Mouse (Mus musculus) myocyte (in vitro differentiated cells): ENCODE results near the gene Ccdc136. TPM values are rescaled to one million over a fixed set of nuclear protein-coding genes. Genes with fewer than 3 reads are reported as not detected.
A peak's percentile ranks its signal among the peaks of the same experiment; 100 is the strongest.

Experiments
- H3K27me3 ChIP-seq: one replicate; pipeline ENCODE4 v1.6.1; 2011; ENCODE audit not compliant: control insufficient read depth, insufficient read depth, insufficient read length
- H3K36me3 ChIP-seq: one replicate; pipeline ENCODE4 v1.6.1; 2011; ENCODE audit not compliant: control insufficient read depth, insufficient read depth
- H3K4me2 ChIP-seq: one replicate; pipeline ENCODE4 v1.6.1; 2011; ENCODE audit warnings: low read depth, control low read depth
- H3K4me3 ChIP-seq: one replicate; pipeline ENCODE4 v1.5.1; 2011; ENCODE audit warnings: mild to moderate bottlenecking, control low read depth, moderate library complexity
- H3K79me2 ChIP-seq: one replicate; pipeline ENCODE4 v1.6.1; 2011; ENCODE audit not compliant: control insufficient read depth, insufficient read depth
- H3ac ChIP-seq: one replicate; pipeline ENCODE4 v1.6.1; 2011; ENCODE audit not compliant: control insufficient read depth, insufficient read length
- CEBPB ChIP-seq: IDR thresholded peaks from 2 replicates; pipeline ENCODE4 v1.6.1; 2011; ENCODE audit warnings: mild to moderate bottlenecking, moderate library complexity; ENCODE audit not compliant: poor library complexity, insufficient read depth, severe bottlenecking
- E2F4 ChIP-seq: IDR thresholded peaks from one replicate; pipeline ENCODE4 v1.6.1; 2011; ENCODE audit warnings: mild to moderate bottlenecking, control low read depth, moderate library complexity; ENCODE audit not compliant: insufficient read depth
- MAX ChIP-seq: IDR thresholded peaks from one replicate; pipeline ENCODE4 v1.6.1; 2011; ENCODE audit warnings: low read depth, mild to moderate bottlenecking, control low read depth
- MYOD1 ChIP-seq, 3 experiments: IDR thresholded peaks; one replicate each; pipeline ENCODE4 v1.6.1; 2011; ENCODE audit warnings: control low read depth in 2 of 3, low read depth in 2 of 3, mild to moderate bottlenecking in 2 of 3, moderate library complexity in 1 of 3; ENCODE audit not compliant: insufficient read length in 2 of 3, control insufficient read depth in 1 of 3
- MYOG ChIP-seq, 3 experiments: IDR thresholded peaks; one replicate each; pipeline ENCODE4 v1.6.1; 2011; ENCODE audit warnings: control low read depth in 2 of 3, low read depth in 2 of 3, mild to moderate bottlenecking in 2 of 3; ENCODE audit not compliant: insufficient read length in 2 of 3, control insufficient read depth in 1 of 3, insufficient read depth in 1 of 3
- POLR2A ChIP-seq: IDR thresholded peaks from one replicate; pipeline ENCODE4 v1.6.1; 2011; ENCODE audit warnings: low read depth, mild to moderate bottlenecking, control low read depth, moderate library complexity; ENCODE audit not compliant: insufficient read length
- POLR2AphosphoS2 ChIP-seq: IDR thresholded peaks from one replicate; pipeline ENCODE4 v1.6.1; 2011; ENCODE audit warnings: low read depth, control low read depth; ENCODE audit not compliant: insufficient read length
- REST ChIP-seq: IDR thresholded peaks from one replicate; pipeline ENCODE4 v1.6.1; 2011; ENCODE audit warnings: mild to moderate bottlenecking, control low read depth, moderate library complexity; ENCODE audit not compliant: insufficient read depth, insufficient read length
- SRF ChIP-seq: IDR thresholded peaks from one replicate; pipeline ENCODE4 v1.6.1; 2011; ENCODE audit warnings: low read depth; ENCODE audit not compliant: control insufficient read depth, insufficient read length
- TCF12 ChIP-seq: IDR thresholded peaks from one replicate; pipeline ENCODE4 v1.6.1; 2011; ENCODE audit warnings: mild to moderate bottlenecking, control low read depth; ENCODE audit not compliant: poor library complexity, insufficient read depth, severe bottlenecking
- TCF3 ChIP-seq: IDR thresholded peaks from one replicate; pipeline ENCODE4 v1.6.1; 2011; ENCODE audit warnings: low read depth, control low read depth; ENCODE audit not compliant: insufficient read length
- USF1 ChIP-seq: IDR thresholded peaks from one replicate; pipeline ENCODE4 v1.6.1; 2011; ENCODE audit warnings: low read depth, mild to moderate bottlenecking, control low read depth, moderate library complexity
- polyA plus RNA-seq: library from polyadenylated mRNA; unstranded; fragments of >200 nt; fragmentation: generic; extraction: Trizol; gene quantifications from one replicate; pipeline ENCODE4 v1.2.1, GENCODE M21; 2012; ENCODE audit warnings: missing spikeins

Ccdc136 gene
- polyA plus RNA-seq, 1 experiment: 16.7 TPM

DNA sequence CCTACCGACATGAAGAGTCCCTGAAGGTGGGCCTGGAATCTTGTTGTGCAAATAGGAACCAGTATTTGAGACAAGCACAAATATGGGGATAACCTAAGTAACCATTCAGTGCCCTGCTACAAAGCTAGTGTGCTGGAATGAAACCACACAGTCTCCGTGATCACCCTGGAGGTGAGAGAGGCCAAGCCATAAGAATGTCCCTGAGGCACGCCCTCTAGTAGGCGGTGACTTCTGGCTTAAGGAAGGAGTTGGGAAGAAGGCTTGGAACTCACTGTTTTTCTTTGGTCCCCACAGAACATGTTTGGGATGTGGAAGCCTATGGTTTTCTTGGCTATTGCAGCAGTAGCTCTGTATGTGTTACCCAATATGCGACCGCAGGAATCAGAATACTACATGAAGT lies 30.2 kb downstream of the Ccdc136 start:
- Histone ChIP-seq H3K4me3 (no peak overlapping the region), H3K79me2 (no peaks in the 10 kb centered on the region), H3ac (no peak overlapping the region), H3K36me3 (no peaks in the 10 kb centered on the region), H3K27me3 (no peaks in the 10 kb centered on the region), H3K4me2 (no peak overlapping the region)
- no peak for TF ChIP-seq MAX
- no peak for TF ChIP-seq CEBPB
- no peak for TF ChIP-seq E2F4

GRCm38 (mm10) chr6:29428171-29428570 lies 32.1 kb downstream of the Ccdc136 start:
- Histone ChIP-seq H3K4me3 (no peak overlapping the region), H3ac (no peak overlapping the region), H3K79me2 (peaks cover under 1% of the 10 kb centered on the region), H3K4me2 (no peak overlapping the region), H3K36me3 (no peaks in the 10 kb centered on the region), H3K27me3 (no peaks in the 10 kb centered on the region)
- TF ChIP-seq SRF: no peak

DNA sequence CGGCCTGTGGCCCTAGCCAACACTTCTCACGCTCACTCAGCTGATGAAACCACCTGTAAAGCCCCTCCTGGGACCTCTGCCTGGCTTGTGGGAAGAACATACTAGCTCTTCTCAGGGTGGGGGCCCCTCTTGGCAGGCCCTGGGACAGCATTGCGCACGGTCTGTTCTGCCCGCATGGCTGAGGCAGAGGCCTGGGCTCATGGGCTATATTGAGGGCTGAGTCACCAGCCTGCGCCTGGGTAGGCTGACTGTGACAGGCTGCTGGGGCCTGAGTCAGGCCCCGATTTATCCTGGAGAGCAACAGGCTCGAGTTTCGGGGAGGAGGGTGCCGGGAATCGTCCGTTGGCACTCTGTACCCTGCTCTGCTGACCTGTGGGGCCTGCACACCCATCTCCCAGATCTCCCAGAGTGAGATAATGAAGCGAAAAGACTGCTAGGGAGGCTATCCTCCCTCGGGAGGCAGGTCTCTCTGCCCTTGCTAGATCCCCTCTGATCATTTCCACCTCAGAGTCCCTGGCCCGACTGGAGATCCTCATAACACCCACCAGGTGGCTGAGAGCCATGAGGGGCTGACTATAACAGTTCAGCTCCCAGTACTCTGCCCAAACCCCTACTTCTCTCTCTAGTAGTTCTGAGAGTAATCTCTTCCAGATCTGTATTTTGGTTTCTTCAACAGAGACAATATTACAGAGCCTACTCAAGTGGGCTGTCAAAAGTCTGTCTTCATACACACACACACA lies 34.7 kb downstream of the Ccdc136 start:
- H3K4me2 ChIP-seq: peak overlapping the region; percentile 86

DNA sequence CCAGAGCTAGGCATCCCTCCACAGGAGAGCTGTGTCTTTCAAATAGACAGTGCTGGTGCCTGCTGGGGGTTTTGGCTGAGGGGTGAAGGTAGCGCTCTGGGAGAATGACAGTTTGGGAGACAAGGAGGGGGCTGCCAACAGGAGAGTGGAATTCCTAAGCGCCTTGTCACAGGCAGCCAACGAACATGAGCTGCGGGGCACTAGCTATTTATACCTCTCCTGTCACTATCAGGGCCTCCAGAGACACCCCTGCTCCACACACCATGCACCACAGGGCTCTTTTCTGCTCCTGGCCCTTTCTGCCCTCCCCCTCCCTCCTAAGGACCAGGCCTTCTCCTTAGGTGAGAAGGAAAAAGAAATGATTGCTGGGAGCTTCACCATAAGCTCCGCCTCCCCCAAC lies 35.4 kb downstream of the Ccdc136 start:
- Histone ChIP-seq H3ac (no peak overlapping the region), H3K4me2 (peak overlapping the region; percentile 86), H3K36me3 (no peaks in the 10 kb centered on the region), H3K27me3 (no peaks in the 10 kb centered on the region), H3K4me3 (peak overlapping the region; percentile 100), H3K79me2 (peaks cover 27% of the 10 kb centered on the region)
- no peak for TF ChIP-seq MYOG (IDR thresholded peaks at IDR 0.05; ENCODE audit: control insufficient read depth in 1 of 3, insufficient read depth in 1 of 3, insufficient read length in 2 of 3, low read depth in 2 of 3)
- TF ChIP-seq CEBPB: no peak
- TF ChIP-seq POLR2A: peak; percentile 19

More for the DNA sequence above, 34.7 kb downstream of the Ccdc136 start:
- Histone ChIP-seq H3ac (no peak overlapping the region), H3K27me3 (no peaks in the 10 kb centered on the region), H3K36me3 (no peaks in the 10 kb centered on the region), H3K4me3 (peak overlapping the region; percentile 100), H3K79me2 (peaks cover 25% of the 10 kb centered on the region)
- TF ChIP-seq SRF (no peak), MYOG (IDR thresholded peaks at IDR 0.05; ENCODE audit: control insufficient read depth in 1 of 3, insufficient read depth in 1 of 3, insufficient read length in 2 of 3, low read depth in 2 of 3) (peak; percentile 16 to 78 (median 36)), POLR2AphosphoS2 (peak; percentile 59), REST (no peak), CEBPB (peak; percentile 87; the same call in 1 of the 2 replicates), MAX (no peak), E2F4 (peak; percentile 7), MYOD1 (IDR thresholded peaks at IDR 0.05; ENCODE audit: control insufficient read depth in 1 of 3, insufficient read length in 2 of 3, low read depth in 2 of 3) (peak in 1 of 3 experiments; percentile 25), POLR2A (no peak), TCF12 (no peak), TCF3 (no peak), USF1 (no peak)

DNA sequence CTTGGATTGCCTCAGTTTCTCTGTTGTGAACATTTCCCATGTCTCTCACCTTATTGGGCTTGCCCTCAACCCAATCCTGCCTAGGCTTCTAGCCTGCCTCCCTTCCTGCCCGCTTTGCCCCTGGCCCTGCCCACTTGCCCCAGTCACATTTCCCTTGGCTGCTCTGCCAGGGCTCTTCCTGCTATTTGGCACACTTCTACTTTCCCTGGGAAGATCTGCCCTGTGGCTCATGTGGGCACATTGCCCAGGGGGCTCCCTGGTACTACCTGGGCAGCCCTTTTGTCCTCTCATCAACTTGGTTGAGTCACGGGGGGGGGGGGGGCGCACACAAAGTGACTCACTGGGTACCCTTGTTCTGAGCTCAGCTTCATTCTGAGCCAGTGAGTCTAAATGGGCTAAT lies 36.0 kb downstream of the Ccdc136 start:
- Histone ChIP-seq H3K4me3 (peak overlapping the region; percentile 100), H3K79me2 (peaks cover 34% of the 10 kb centered on the region), H3K4me2 (peak overlapping the region; percentile 86), H3K27me3 (no peaks in the 10 kb centered on the region), H3K36me3 (peaks cover 5% of the 10 kb centered on the region), H3ac (no peak overlapping the region)
- TF ChIP-seq USF1 (no peak), E2F4 (no peak), TCF3 (no peak), SRF (no peak), MYOD1 (IDR thresholded peaks at IDR 0.05; ENCODE audit: control insufficient read depth in 1 of 3, insufficient read length in 2 of 3, low read depth in 2 of 3) (no peak), REST (no peak), MYOG (IDR thresholded peaks at IDR 0.05; ENCODE audit: control insufficient read depth in 1 of 3, insufficient read depth in 1 of 3, insufficient read length in 2 of 3, low read depth in 2 of 3) (no peak), CEBPB (no peak), POLR2A (no peak), TCF12 (no peak), MAX (no peak)

DNA sequence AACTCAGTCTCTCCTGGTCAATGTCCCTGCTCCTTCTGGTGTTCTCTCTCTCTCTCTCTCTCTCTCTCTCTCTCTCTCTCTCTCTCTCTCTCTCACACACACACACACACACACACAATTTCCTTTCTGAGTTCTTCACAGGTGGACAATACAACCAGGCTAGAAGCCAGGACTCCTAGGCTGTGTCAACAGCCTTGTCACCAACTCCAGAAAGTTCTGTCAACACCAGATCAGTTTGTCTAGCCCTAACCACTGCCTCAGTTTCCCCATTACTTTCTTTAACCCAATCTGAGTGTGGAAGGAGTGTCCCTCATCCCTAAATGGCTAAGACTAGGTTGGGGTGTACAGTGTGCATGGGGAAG lies 36.5 kb downstream of the Ccdc136 start:
- Histone ChIP-seq H3ac (peak overlapping the region; percentile 49), H3K27me3 (no peaks in the 10 kb centered on the region), H3K4me2 (peak overlapping the region; percentile 86), H3K79me2 (peaks cover 39% of the 10 kb centered on the region), H3K4me3 (peak overlapping the region; percentile 100), H3K36me3 (peaks cover 8% of the 10 kb centered on the region)
- TF ChIP-seq MYOD1 (IDR thresholded peaks at IDR 0.05; ENCODE audit: control insufficient read depth in 1 of 3, insufficient read length in 2 of 3, low read depth in 2 of 3): no peak
- no peak for TF ChIP-seq POLR2A
- no peak for TF ChIP-seq MAX
- TF ChIP-seq USF1: no peak
- TF ChIP-seq MYOG (IDR thresholded peaks at IDR 0.05; ENCODE audit: control insufficient read depth in 1 of 3, insufficient read depth in 1 of 3, insufficient read length in 2 of 3, low read depth in 2 of 3): peak in 1 of 3 experiments; percentile 5
